Mouse (Mus musculus) lung, postnatal 0 days (tissue): ENCODE measurements at regions not wholly inside any gene's neighbourhood (a gene's known extent, or its start where the extent isn't known, plus 50 kb on each side); places are given as distances from the start of the nearest gene placed in this dataset.

Source experiments
- CTCF ChIP-seq: IDR thresholded peaks from 2 replicates; pipeline ENCODE4 v1.5.1; 2016; ENCODE audit warnings: antibody characterized with exemption, mild to moderate bottlenecking
- EP300 ChIP-seq: IDR thresholded peaks from 2 replicates; pipeline ENCODE4 v1.6.1; 2016; ENCODE audit warnings: antibody characterized with exemption, mild to moderate bottlenecking, control low read depth

DNA sequence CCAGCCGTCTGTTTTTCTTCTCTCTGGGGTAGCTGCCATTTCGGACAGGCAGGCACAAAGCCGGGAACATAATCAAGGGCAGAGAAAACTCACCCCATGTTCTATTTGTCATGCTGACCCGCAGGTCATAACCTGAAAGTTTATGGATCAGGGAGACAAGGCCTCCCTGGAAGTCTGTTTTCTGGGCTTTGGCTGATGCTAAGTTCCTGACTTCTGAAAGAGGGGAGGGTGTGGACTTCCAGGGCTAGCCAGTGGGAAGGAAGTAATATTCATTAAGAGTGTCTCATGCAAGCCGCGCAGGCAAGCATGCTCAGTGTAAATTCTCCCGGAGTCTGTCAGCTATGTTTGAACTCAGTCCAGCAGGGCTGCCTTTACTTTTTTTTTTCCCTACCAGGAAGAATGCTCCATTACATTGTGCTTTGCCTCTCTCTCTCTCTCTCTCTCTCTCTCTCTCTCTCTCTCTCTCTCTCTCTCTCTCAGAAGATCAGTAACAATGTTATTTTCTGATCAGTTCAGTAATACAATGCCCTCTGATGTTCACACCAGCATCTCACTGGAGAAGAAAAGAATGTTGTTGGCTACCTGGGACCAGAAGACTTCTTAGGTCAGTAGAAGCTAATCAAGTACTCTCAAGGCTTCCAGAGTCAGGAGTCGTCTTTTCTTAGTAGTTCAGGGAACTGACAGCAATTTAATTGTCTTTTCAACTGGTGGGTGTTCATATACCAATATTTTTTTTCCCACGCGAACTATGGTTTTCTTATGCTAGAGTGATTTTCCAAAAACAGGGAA is 165.5 kb upstream of the Ubash3b start:
- TF ChIP-seq EP300 (peak; percentile 56), CTCF (no peak)
